Mouse (Mus musculus) gastrocnemius, postnatal 25 days (tissue): ENCODE results near the gene Tuba3a. TPM values are rescaled to one million over a fixed set of nuclear protein-coding genes. Genes with fewer than 3 reads are reported as not detected.
A peak's percentile ranks its signal among the peaks of the same experiment; 100 is the strongest.
"Not testable (repeated sequence)": the region's sequence is repeated elsewhere in the genome, so short reads cannot be mapped to it uniquely, and the experiment has no call there.

Experiments
- DNase-seq: peaks from one replicate; pipeline ENCODE4 v3.0.0; 2022
- total RNA-seq, 2 experiments: library from RNA; stranded (reverse); gene quantifications; 1 replicate in 1 of 2; 2 replicates in 1 of 2; pipeline ENCODE4 v1.2.3; 2021

The Tuba3a gene
- total RNA-seq, 2 experiments from 2014 or later: not detected

GRCm38 (mm10) chr6:125307091-125307490, 21.2 kb upstream of the Tuba3a start:
- no peak for DNase-seq

DNA sequence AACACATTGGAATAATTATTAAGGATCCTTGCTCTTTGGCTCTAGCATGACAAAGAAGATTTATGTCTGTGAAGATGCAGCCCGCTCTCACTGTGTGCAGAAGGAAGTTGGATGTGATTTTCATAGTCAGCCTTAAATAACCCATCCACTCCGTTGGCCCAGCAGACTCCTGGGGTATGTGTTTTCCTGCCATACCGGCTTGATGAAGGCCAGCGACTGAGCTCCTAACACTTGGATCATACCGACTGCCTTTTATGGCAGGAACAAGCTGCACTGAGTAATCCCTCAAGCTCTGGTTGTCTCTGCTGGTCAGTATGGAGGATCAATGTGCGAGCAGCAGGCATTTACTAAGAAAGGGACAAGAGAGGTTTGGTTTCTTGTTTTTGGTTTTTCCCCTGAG, 19.6 kb upstream of the Tuba3a start:
- DNase-seq: no peak

DNA sequence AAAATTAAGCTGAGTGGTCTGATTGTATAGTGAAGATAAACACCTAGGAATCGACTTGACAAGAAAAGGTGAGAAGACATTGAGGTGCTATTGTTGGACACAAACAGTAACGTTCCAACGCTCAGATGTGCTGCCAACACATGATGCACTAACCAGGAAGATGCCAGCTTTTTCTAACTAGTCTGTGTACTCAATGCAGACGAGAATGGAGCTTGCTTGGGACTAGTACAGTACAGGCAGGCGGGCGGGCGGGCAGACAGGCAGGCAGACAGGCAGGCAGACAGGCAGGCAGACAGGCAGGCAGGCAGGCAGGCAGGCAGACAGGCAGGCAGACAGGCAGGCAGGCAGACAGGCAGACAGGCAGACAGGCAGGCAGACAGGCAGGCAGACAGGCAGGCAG, 18.6 kb upstream of the Tuba3a start:
- not testable (repeated sequence) for DNase-seq

DNA sequence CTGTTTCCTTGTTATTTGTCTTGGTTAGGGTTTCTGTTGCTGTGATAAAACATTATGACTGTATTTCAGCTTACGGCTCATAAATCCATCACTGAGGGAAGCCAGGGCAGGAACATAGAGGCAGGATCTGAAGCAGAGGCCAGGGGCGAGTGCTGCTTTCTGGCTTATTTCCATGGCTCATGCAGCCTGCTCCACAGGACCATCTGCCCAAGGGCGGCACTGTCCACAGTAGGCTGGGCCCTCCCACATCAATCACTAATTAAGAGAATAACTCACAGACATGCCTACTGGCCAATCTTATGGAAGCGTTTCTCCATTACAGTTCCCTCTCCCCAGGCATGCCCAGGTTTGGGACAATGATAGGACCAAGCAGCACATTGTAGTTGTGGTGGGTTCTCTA, 17.4 kb upstream of the Tuba3a start:
- no peak for DNase-seq

GRCm38 (mm10) chr6:125302231-125302982, 16.6 kb upstream of the Tuba3a start:
- no peak for DNase-seq

GRCm38 (mm10) chr6:125300982-125301381, 15.1 kb upstream of the Tuba3a start:
- DNase-seq: no peak

DNA sequence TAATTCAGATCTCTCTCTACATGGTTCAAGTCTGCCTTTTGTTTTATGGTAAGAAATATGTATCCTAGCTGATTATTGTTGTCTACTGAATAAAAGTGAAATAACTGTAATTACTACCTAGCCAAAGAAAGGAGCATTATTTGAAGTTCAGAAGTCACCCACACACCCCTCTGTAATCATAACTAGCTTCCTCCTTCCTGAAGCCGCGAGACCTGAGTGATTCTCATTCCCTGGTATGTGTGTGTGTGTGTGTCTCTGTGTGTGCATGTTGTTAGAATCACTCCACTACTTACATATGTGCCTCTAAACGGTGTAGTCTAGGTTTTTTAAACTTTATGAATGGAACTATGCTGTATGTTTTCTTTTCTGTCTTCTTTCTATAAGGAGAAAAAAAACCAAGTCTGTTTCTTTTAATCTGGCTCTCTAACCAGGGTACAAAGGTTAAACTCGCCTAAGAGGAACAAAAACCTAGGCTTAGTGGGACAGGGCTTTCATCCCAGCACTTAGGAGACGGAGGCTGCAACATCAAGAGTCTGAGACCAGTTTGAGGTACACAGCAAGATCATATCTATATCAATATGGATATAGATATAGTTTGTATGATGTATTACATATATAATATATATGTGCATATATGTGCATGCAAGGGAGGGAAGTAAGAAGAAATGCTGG, 11.4 kb upstream of the Tuba3a start:
- DNase-seq: no peak

GRCm38 (mm10) chr6:125294049-125294448, 8.2 kb upstream of the Tuba3a start:
- DNase-seq: no peak

DNA sequence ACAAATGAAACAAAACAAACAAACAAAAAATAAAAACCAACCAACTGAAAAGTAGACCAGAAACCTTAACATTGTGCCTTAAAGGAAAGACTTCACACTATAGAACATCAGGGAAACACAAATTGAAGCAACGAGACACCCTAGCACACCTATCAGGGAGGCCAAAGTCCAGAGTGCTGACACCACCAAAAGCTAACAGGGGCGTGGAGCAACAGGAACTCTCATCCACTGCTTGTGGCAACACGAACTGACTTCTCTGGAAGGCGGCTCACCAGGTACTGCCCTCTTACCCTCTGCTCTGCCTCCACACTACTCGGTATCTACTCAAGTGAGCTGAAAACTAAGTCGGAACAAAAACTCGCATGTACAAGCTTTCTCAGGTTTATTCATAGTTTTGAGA, 6.4 kb upstream of the Tuba3a start:
- no peak for DNase-seq

DNA sequence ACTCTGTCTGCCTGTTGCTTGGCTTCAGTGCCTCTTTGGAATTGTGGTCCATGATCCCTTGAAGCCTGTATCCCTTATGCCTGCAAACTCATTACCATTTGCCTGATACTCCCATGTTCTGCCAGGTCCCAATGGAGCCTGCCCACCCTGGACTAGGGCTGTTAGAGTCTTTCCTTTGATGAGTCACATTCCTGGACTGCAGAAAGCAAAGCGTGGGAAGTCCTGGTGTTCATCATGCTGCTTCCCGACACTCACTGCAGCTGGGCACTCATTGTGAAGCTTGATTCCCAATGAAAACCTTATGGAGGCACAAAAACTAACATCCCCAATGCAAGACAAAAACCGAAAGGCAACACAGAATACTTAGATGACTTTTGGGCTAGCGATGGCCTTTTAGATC, 5.5 kb upstream of the Tuba3a start:
- DNase-seq: no peak

- DNase-seq: no peak
Measured at GRCm38 (mm10) chr6:125288730-125289129, 2.9 kb upstream of the Tuba3a start.

DNA sequence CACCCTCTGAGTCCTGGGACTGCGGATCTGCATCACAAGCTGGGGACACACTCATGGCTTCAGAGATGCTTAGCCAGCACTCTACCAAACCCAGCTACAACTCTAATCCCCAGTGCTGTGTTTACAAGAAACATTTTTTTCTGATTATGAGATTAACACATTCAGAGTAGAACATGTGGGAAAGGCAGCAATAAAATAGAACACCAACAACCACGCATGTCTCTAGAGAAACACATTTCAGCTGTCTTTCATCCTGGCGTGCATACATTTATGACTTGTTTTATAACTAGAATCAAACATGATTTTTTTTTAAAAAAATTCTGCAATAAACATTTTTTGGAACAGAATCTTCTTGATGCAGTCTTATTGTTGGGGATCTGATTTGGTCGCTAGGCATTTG, 1.1 kb upstream of the Tuba3a start:
- no peak for DNase-seq

DNA sequence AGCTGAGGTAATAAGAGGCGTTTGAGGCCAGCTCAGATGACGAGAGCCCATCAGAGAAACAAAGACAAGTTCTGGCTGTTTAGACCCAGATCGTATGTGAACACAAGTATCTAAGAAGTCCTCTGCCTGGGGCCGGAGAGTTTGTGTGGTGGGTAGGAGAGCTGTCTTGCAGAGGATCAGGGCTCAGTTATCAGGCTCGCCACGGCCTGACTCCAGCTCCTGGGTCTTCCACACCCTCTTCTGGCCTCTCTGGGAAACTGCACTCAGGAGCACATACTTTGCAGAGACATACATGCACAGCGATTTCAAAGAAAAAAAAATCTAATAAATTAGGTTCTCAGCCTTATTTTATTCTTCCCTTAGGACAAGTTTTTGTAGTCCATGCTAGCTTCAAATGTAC, 1.1 kb downstream of the Tuba3a start:
- no peak for DNase-seq

GRCm38 (mm10) chr6:125284250-125284649, 1.6 kb downstream of the Tuba3a start:
- DNase-seq: no peak

- DNase-seq: not testable (repeated sequence)
Measured at GRCm38 (mm10) chr6:125282721-125283120, 3.1 kb downstream of the Tuba3a start.

GRCm38 (mm10) chr6:125279729-125280128, 6.1 kb downstream of the Tuba3a start:
- DNase-seq: no peak

DNA sequence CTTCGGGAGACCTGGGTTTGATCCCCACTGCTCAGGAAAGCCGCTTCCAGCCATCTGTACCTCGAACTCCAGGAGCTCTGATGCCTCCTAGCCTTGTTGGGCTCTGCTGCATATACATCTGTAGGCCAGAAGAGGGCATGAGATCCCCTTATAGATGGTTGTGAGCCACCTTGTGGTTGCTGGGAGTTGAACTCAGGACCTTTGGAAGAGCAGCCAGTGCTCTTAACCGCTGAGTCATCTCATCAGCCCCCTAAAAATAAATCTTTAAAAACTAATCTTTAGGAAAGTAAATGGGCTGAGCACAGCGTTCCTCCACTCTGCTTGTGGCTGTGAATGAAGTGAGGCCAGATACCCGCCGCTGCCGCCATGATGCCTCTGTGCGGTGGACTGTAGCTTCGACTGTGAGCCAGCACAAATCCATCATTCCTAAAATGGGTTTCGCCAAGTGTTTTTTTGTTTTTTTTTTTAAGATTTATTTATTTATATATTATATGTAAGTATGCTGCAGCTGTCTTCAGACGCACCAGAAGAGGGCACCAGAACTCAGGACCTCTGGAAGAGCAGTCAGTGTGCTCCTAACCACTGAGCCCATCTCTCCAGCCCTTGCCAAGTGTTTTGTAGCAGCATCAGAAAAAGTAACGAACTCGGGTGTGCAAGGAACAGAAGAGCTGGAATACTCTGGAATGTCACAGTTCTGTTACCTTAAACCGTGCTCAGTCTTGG, 10.8 kb downstream of the Tuba3a start:
- no peak for DNase-seq

- DNase-seq: no peak
Measured at GRCm38 (mm10) chr6:125272228-125272785, 13.5 kb downstream of the Tuba3a start.

DNA sequence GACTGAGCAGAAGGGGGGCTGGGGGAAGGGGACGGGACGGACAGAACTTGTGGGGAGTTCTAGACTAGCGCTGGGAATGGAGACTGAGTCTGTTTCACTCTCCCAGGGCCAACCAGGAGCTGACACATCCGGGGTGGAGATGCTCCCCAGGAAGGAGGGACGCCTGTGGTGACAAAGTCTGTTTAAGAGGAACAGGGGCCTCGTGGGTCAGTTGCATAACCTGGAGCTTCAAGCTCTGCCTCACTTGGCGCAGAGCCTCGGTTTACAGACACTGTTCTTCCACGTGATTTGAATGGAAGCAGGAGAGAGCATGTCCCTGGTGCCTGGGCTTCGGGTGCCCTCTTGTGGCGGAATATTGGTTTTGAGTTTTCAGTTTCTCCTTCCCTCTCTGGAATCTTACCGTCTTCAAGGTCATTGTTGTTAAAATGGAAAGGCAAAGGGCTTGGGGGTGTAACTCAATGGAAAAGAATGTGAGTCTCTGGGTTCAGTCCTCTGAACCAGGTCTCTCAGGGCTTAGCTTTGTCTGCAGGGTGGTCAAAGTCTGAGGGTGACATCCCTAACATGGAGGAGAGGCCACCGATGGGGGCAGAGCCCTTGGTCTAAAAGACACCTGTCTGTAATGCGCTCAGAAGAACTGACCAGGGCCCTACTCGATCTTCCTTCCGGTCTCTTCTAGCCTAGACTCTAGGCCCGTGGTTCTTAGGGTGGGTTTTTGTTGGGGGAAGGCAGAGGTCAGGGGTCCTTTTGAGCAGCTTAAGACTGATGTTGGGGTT, 14.2 kb downstream of the Tuba3a start:
- peak; percentile 89 for DNase-seq

GRCm38 (mm10) chr6:125268799-125269198, 17.0 kb downstream of the Tuba3a start:
- DNase-seq: no peak

- no peak for DNase-seq
Measured at GRCm38 (mm10) chr6:125267469-125267868, 18.4 kb downstream of the Tuba3a start.

- not testable (repeated sequence) for DNase-seq
Measured at GRCm38 (mm10) chr6:125266600-125266999, 19.2 kb downstream of the Tuba3a start.
